Mouse (Mus musculus): ENCODE measurements at regions not wholly inside any gene's neighbourhood (a gene's known extent, or its start where the extent isn't known, plus 50 kb on each side); places are given as distances from the start of the nearest gene placed in this dataset.

GRCm38 (mm10) chr13:35330926-35331325 lies 304.0 kb upstream of the Eci2 start:
- no peak for ATAC-seq (ENCODE audit: low FRiP score, low TSS enrichment)
- Histone ChIP-seq H3K4me1 (ENCODE audit: control insufficient read depth, insufficient read depth, low read length) (no peaks in the 10 kb centered on the region), H3K36me3 (ENCODE audit: control insufficient read depth, insufficient read depth, low read length) (no peaks in the 10 kb centered on the region), H3K9me3 (ENCODE audit: control insufficient read depth, low read length) (no peaks in the 10 kb centered on the region), H3K4me3 (ENCODE audit: low read length) (no peak overlapping the region), H3K4me2 (replicated peaks; ENCODE audit: low read depth, low read length) (no peak overlapping the region), H3K27me3 (ENCODE audit: control insufficient read depth, insufficient read depth, low read length) (no peaks in the 10 kb centered on the region), H3K9ac (ENCODE audit: low read depth, low read length) (no peak overlapping the region), H3K27ac (ENCODE audit: low read depth, low read length) (no peak overlapping the region)
- WGBS: 65% methylated on average over 1 of the region's 1 CpGs

- no peak for ATAC-seq (ENCODE audit: low FRiP score, low TSS enrichment)
- H3K9ac ChIP-seq (ENCODE audit: low read depth, low read length): no peak overlapping the region
- H3K27me3 ChIP-seq (ENCODE audit: control insufficient read depth, insufficient read depth, low read length): no peaks in the 10 kb centered on the region
- no peaks in the 10 kb centered on the region for H3K4me1 ChIP-seq (ENCODE audit: control insufficient read depth, insufficient read depth, low read length)
- no peak overlapping the region for H3K27ac ChIP-seq (ENCODE audit: low read depth, low read length)
- H3K4me2 ChIP-seq (replicated peaks; ENCODE audit: low read depth, low read length): no peak overlapping the region
- H3K9me3 ChIP-seq (ENCODE audit: control insufficient read depth, low read length): no peaks in the 10 kb centered on the region
- no peaks in the 10 kb centered on the region for H3K36me3 ChIP-seq (ENCODE audit: control insufficient read depth, insufficient read depth, low read length)
- H3K4me3 ChIP-seq (ENCODE audit: low read length): no peak overlapping the region
- 82% methylated on average over 2 of the region's 2 CpGs for WGBS
These were observed 314.0 kb upstream of the Cdyl start for GRCm38 (mm10) chr13:35345507-35346129.

GRCm38 (mm10) chr13:35348283-35348682 lies 311.4 kb upstream of the Cdyl start:
- Histone ChIP-seq H3K4me2 (replicated peaks; ENCODE audit: low read depth, low read length) (no peak overlapping the region), H3K9ac (ENCODE audit: low read depth, low read length) (no peak overlapping the region), H3K9me3 (ENCODE audit: control insufficient read depth, low read length) (no peaks in the 10 kb centered on the region), H3K27ac (ENCODE audit: low read depth, low read length) (no peak overlapping the region), H3K4me3 (ENCODE audit: low read length) (no peak overlapping the region), H3K27me3 (ENCODE audit: control insufficient read depth, insufficient read depth, low read length) (no peaks in the 10 kb centered on the region), H3K4me1 (ENCODE audit: control insufficient read depth, insufficient read depth, low read length) (no peaks in the 10 kb centered on the region), H3K36me3 (ENCODE audit: control insufficient read depth, insufficient read depth, low read length) (no peaks in the 10 kb centered on the region)
- ATAC-seq (ENCODE audit: low FRiP score, low TSS enrichment): no peak
- WGBS: 65% methylated on average over 3 of the region's 3 CpGs

DNA sequence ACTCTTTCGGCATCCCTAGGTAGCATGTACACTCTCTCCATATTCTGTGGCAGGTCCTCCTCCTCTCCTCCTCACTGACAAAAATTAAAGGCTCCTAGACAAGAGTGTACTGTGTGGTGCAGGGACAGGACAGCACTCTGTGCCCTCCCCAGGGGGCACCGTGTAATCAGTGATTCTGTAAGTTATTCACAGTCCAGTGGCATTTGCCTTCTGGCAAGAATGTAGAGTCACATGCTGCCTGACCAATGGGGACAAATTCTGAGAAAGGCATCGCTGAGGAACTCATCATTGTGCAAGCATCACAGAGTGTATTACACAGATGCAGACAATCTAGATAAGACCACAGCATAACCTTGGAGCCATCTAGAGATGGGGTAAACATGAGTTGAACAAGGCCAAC lies 300.3 kb upstream of the Cdyl start:
- WGBS: 84% methylated on average over 3 of the region's 3 CpGs

GRCm38 (mm10) chr13:35377487-35377886 lies 282.1 kb upstream of the Cdyl start:
- 92% methylated on average over 2 of the region's 2 CpGs for whole genome bisulfite sequencing
- no peak for ATAC-seq (ENCODE audit: low FRiP score, low TSS enrichment)
- H3K4me2 ChIP-seq (replicated peaks; ENCODE audit: low read depth, low read length): no peak overlapping the region
- no peak overlapping the region for H3K4me3 ChIP-seq (ENCODE audit: low read length)
- no peaks in the 10 kb centered on the region for H3K27me3 ChIP-seq (ENCODE audit: control insufficient read depth, insufficient read depth, low read length)
- H3K9me3 ChIP-seq (ENCODE audit: control insufficient read depth, low read length): no peaks in the 10 kb centered on the region
- no peak overlapping the region for H3K27ac ChIP-seq (ENCODE audit: low read depth, low read length)
- H3K36me3 ChIP-seq (ENCODE audit: control insufficient read depth, insufficient read depth, low read length): no peaks in the 10 kb centered on the region
- no peak overlapping the region for H3K9ac ChIP-seq (ENCODE audit: low read depth, low read length)
- no peaks in the 10 kb centered on the region for H3K4me1 ChIP-seq (ENCODE audit: control insufficient read depth, insufficient read depth, low read length)

More for the DNA sequence above, 300.3 kb upstream of the Cdyl start:
- Histone ChIP-seq H3K9ac (ENCODE audit: low read depth, low read length) (no peak overlapping the region), H3K4me3 (ENCODE audit: low read length) (no peak overlapping the region), H3K4me2 (replicated peaks; ENCODE audit: low read depth, low read length) (no peak overlapping the region), H3K27me3 (ENCODE audit: control insufficient read depth, insufficient read depth, low read length) (no peaks in the 10 kb centered on the region), H3K4me1 (ENCODE audit: control insufficient read depth, insufficient read depth, low read length) (no peaks in the 10 kb centered on the region), H3K27ac (ENCODE audit: low read depth, low read length) (no peak overlapping the region), H3K36me3 (ENCODE audit: control insufficient read depth, insufficient read depth, low read length) (no peaks in the 10 kb centered on the region), H3K9me3 (ENCODE audit: control insufficient read depth, low read length) (no peaks in the 10 kb centered on the region)
- no peak for ATAC-seq (ENCODE audit: low FRiP score, low TSS enrichment)

- Histone ChIP-seq H3K9me3 (ENCODE audit: control insufficient read depth, low read length) (no peaks in the 10 kb centered on the region), H3K4me1 (ENCODE audit: control insufficient read depth, insufficient read depth, low read length) (no peaks in the 10 kb centered on the region), H3K27me3 (ENCODE audit: control insufficient read depth, insufficient read depth, low read length) (no peaks in the 10 kb centered on the region), H3K27ac (ENCODE audit: low read depth, low read length) (no peak overlapping the region), H3K9ac (ENCODE audit: low read depth, low read length) (no peak overlapping the region), H3K36me3 (ENCODE audit: control insufficient read depth, insufficient read depth, low read length) (no peaks in the 10 kb centered on the region), H3K4me3 (ENCODE audit: low read length) (no peak overlapping the region), H3K4me2 (replicated peaks; ENCODE audit: low read depth, low read length) (no peak overlapping the region)
- 63% methylated on average over 2 of the region's 2 CpGs for WGBS
- ATAC-seq (ENCODE audit: low FRiP score, low TSS enrichment): no peak
These were observed 280.1 kb upstream of the Cdyl start for GRCm38 (mm10) chr13:35379500-35379899.

- Histone ChIP-seq H3K27ac (ENCODE audit: low read depth, low read length) (no peak overlapping the region), H3K4me3 (ENCODE audit: low read length) (no peak overlapping the region), H3K27me3 (ENCODE audit: control insufficient read depth, insufficient read depth, low read length) (no peaks in the 10 kb centered on the region), H3K9ac (ENCODE audit: low read depth, low read length) (no peak overlapping the region), H3K36me3 (ENCODE audit: control insufficient read depth, insufficient read depth, low read length) (no peaks in the 10 kb centered on the region), H3K4me1 (ENCODE audit: control insufficient read depth, insufficient read depth, low read length) (no peaks in the 10 kb centered on the region), H3K9me3 (ENCODE audit: control insufficient read depth, low read length) (no peaks in the 10 kb centered on the region), H3K4me2 (replicated peaks; ENCODE audit: low read depth, low read length) (no peak overlapping the region)
- 25% methylated on average over 3 of the region's 3 CpGs for WGBS
- ATAC-seq (ENCODE audit: low FRiP score, low TSS enrichment): peak; percentile 43
These were observed 279.2 kb upstream of the Cdyl start for GRCm38 (mm10) chr13:35380224-35381009.

- no peaks in the 10 kb centered on the region for H3K4me1 ChIP-seq (ENCODE audit: control insufficient read depth, insufficient read depth, low read length)
- H3K4me3 ChIP-seq (ENCODE audit: low read length): no peak overlapping the region
- H3K9ac ChIP-seq (ENCODE audit: low read depth, low read length): no peak overlapping the region
- 69% methylated on average over 2 of the region's 2 CpGs for WGBS
- ATAC-seq (ENCODE audit: low FRiP score, low TSS enrichment): no peak
- no peak overlapping the region for H3K27ac ChIP-seq (ENCODE audit: low read depth, low read length)
- H3K9me3 ChIP-seq (ENCODE audit: control insufficient read depth, low read length): no peaks in the 10 kb centered on the region
- no peak overlapping the region for H3K4me2 ChIP-seq (replicated peaks; ENCODE audit: low read depth, low read length)
- H3K36me3 ChIP-seq (ENCODE audit: control insufficient read depth, insufficient read depth, low read length): no peaks in the 10 kb centered on the region
- H3K27me3 ChIP-seq (ENCODE audit: control insufficient read depth, insufficient read depth, low read length): no peaks in the 10 kb centered on the region
These were observed 278.0 kb upstream of the Cdyl start for GRCm38 (mm10) chr13:35381641-35382040.

GRCm38 (mm10) chr13:35383000-35383623 lies 276.5 kb upstream of the Cdyl start:
- Histone ChIP-seq H3K9me3 (ENCODE audit: control insufficient read depth, low read length) (no peaks in the 10 kb centered on the region), H3K4me3 (ENCODE audit: low read length) (no peak overlapping the region), H3K27me3 (ENCODE audit: control insufficient read depth, insufficient read depth, low read length) (no peaks in the 10 kb centered on the region), H3K4me2 (replicated peaks; ENCODE audit: low read depth, low read length) (no peak overlapping the region), H3K27ac (ENCODE audit: low read depth, low read length) (no peak overlapping the region), H3K9ac (ENCODE audit: low read depth, low read length) (no peak overlapping the region), H3K36me3 (ENCODE audit: control insufficient read depth, insufficient read depth, low read length) (no peaks in the 10 kb centered on the region), H3K4me1 (ENCODE audit: control insufficient read depth, insufficient read depth, low read length) (no peaks in the 10 kb centered on the region)
- WGBS: 37% methylated on average over 12 of the region's 12 CpGs
- ATAC-seq (ENCODE audit: low FRiP score, low TSS enrichment): peak; percentile 62; the same call in 1 of the 2 replicates
